Mouse (Mus musculus) midbrain, embryonic 11.5 days (tissue): ENCODE measurements around the gene Cd44. TPM values are rescaled to one million over a fixed set of nuclear protein-coding genes. Genes with fewer than 3 reads are reported as not detected.

Experiments
- ATAC-seq: fragments of 200-750 bp; cut with Nextera tagmentation; 2 replicates; pipeline ENCODE4 v1.8.0; 2017; ENCODE audit warnings: moderate TSS enrichment, moderate library complexity; ENCODE audit not compliant: low FRiP score
- DNase-seq: peaks from one replicate; pipeline ENCODE4 v3.0.0; 2015; ENCODE audit warnings: low spot score; ENCODE audit errors: missing footprints
- H3K27ac ChIP-seq: fragments of 300-500 bp; sonication (generic); 2 replicates; pipeline ENCODE4 v1.5.1; 2014; ENCODE audit warnings: low read depth, low read length
- H3K27me3 ChIP-seq: fragments of 300-500 bp; sonication (generic); 2 replicates; pipeline ENCODE4 v1.6.1; 2014; ENCODE audit warnings: mild to moderate bottlenecking, low read length, moderate library complexity, mixed read lengths; ENCODE audit not compliant: control insufficient read depth, insufficient read depth
- H3K36me3 ChIP-seq: fragments of 300-500 bp; sonication (generic); 2 replicates; pipeline ENCODE4 v1.6.1; 2014; ENCODE audit warnings: mild to moderate bottlenecking, low read length, moderate library complexity, mixed read lengths; ENCODE audit not compliant: control insufficient read depth, insufficient read depth
- H3K4me1 ChIP-seq: fragments of 300-500 bp; sonication (generic); 2 replicates; pipeline ENCODE4 v1.6.1; 2014; ENCODE audit warnings: low read length; ENCODE audit not compliant: control insufficient read depth, insufficient read depth
- H3K4me2 ChIP-seq: fragments of 300-500 bp; sonication (generic); 2 replicates; pipeline ENCODE4 v1.6.1; 2014; ENCODE audit warnings: mild to moderate bottlenecking, moderate library complexity
- H3K4me3 ChIP-seq: fragments of 300-500 bp; sonication (generic); 2 replicates; pipeline ENCODE4 v1.5.1; 2014; ENCODE audit warnings: low read depth, low read length
- H3K9ac ChIP-seq: fragments of 300-500 bp; sonication (generic); 2 replicates; pipeline ENCODE4 v1.6.1; 2014; ENCODE audit warnings: low read length
- H3K9me3 ChIP-seq: fragments of 300-500 bp; sonication (generic); 2 replicates; pipeline ENCODE4 v1.6.1; 2016; ENCODE audit warnings: low read length; ENCODE audit not compliant: control insufficient read depth
- WGBS: fragments of 180-500 bp; shearing (Covaris S2); extraction: QIAGEN DNeasy Blood & Tissue Kit; methylation state at CpG from one replicate; pipeline ENCODE4 v1.1.7; 2014; 5-methylcytosine and 5-hydroxymethylcytosine counted together
- polyA plus RNA-seq: library from polyadenylated mRNA; unstranded; fragments of >200 nt; fragmentation: Nextera tagmentation; extraction: Ambion mirVana; gene quantifications from 2 replicates; pipeline ENCODE4 v1.2.1, GENCODE M21; 2014

Gene Cd44
- polyA plus RNA-seq, 1 experiment from 2014 or later: 3.0 TPM

GRCm38 (mm10) chr2:102763991-102764390 is 137.5 kb downstream of the Cd44 start:
- Histone ChIP-seq H3K27ac (no peak overlapping the region), H3K9me3 (no peaks in the 10 kb centered on the region), H3K36me3 (no peaks in the 10 kb centered on the region), H3K4me1 (no peaks in the 10 kb centered on the region), H3K27me3 (no peaks in the 10 kb centered on the region), H3K4me2 (no peak overlapping the region), H3K4me3 (no peak overlapping the region), H3K9ac (no peak overlapping the region)
- WGBS: 81% methylated on average over 2 of the region's 2 CpGs
- no peak for ATAC-seq
- DNase-seq: no peak

DNA sequence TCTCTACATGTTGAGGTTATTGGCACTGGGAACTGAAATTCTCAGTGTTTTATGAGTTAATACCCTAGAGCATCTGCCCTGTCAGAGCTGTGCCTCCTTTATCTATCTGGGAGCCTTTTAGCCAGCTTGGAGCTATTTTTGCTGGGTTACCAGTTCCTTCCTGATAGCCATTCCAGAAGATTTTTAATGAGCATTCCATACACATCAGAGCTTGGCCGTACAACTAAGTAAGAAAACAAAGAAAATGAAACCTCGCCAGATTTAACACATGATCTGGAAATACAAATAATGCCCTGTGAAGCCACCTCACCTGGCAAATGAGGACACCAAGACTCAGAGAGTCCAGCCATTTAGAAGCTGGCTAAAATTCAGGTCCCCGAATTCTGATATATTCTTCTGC is 138.3 kb downstream of the Cd44 start:
- ATAC-seq (no peak), DNase-seq (no peak)
- no peak overlapping the region for H3K4me3 ChIP-seq
- H3K27me3 ChIP-seq: no peaks in the 10 kb centered on the region
- H3K9ac ChIP-seq: no peak overlapping the region
- WGBS: 92% methylated on average over 3 of the region's 3 CpGs
- H3K27ac ChIP-seq: no peak overlapping the region
- H3K4me1 ChIP-seq: no peaks in the 10 kb centered on the region
- no peak overlapping the region for H3K4me2 ChIP-seq
- no peaks in the 10 kb centered on the region for H3K36me3 ChIP-seq
- no peaks in the 10 kb centered on the region for H3K9me3 ChIP-seq

Other genes with a start within 250 kb of the Cd44 start
- 15.7 and 16.0 TPM in 2 replicates for gene Slc1a2, start 243.0 kb downstream of the Cd44 start, polyA plus RNA-seq
- 54.4 and 57.7 TPM in 2 replicates for gene Pdhx, start 171.8 kb upstream of the Cd44 start, polyA plus RNA-seq
- gene Apip, start 172.0 kb upstream of the Cd44 start, polyA plus RNA-seq: 60.0 and 61.8 TPM in 2 replicates